Mouse (Mus musculus) heart, postnatal 0 days (tissue): Measurements from ENCODE around the gene Kpna6. TPM values are rescaled to one million over a fixed set of nuclear protein-coding genes. Genes with fewer than 3 reads are reported as not detected.
A peak's percentile ranks its signal among the peaks of the same experiment; 100 is the strongest.

ENCODE experiments used
- ATAC-seq: fragments of 200-750 bp; cut with Nextera tagmentation; 2 replicates; pipeline ENCODE4 v1.8.0; 2017; ENCODE audit warnings: low read depth, moderate number of reproducible peaks, moderate library complexity; ENCODE audit not compliant: insufficient read depth
- DNase-seq: peaks from one replicate; pipeline ENCODE4 v3.0.0-alpha.2; 2016; ENCODE audit warnings: low spot score
- H3K27ac ChIP-seq: fragments of 300-500 bp; sonication (generic); 2 replicates; pipeline ENCODE4 v1.5.1; 2014; ENCODE audit warnings: low read depth, mild to moderate bottlenecking
- H3K27me3 ChIP-seq: fragments of 300-500 bp; sonication (generic); 2 replicates; pipeline ENCODE4 v1.6.1; 2014; ENCODE audit warnings: low read length, mixed read lengths; ENCODE audit not compliant: control insufficient read depth, insufficient read depth
- H3K36me3 ChIP-seq: fragments of 300-500 bp; sonication (generic); replicated peaks from 2 replicates; pipeline ENCODE4 v1.6.1; 2014; ENCODE audit warnings: low read length, mixed read lengths; ENCODE audit not compliant: control insufficient read depth, insufficient read depth
- H3K4me1 ChIP-seq: fragments of 300-500 bp; sonication (generic); 2 replicates; pipeline ENCODE4 v1.6.1; 2014; ENCODE audit warnings: antibody characterized with exemption; ENCODE audit not compliant: control insufficient read depth, insufficient read depth
- H3K4me2 ChIP-seq: fragments of 300-500 bp; sonication (generic); 2 replicates; pipeline ENCODE4 v1.6.1; 2014; ENCODE audit warnings: low read depth, mild to moderate bottlenecking, low read length, moderate library complexity
- H3K4me3 ChIP-seq: fragments of 300-500 bp; sonication (generic); 2 replicates; pipeline ENCODE4 v1.5.1; 2014; ENCODE audit warnings: low read depth, low read length
- H3K9ac ChIP-seq: fragments of 300-500 bp; sonication (generic); replicated peaks from 2 replicates; pipeline ENCODE4 v1.6.1; 2014; ENCODE audit warnings: low read depth, low read length, mixed read lengths
- H3K9me3 ChIP-seq: fragments of 300-500 bp; sonication (generic); replicated peaks from 2 replicates; pipeline ENCODE4 v1.6.1; 2016; ENCODE audit warnings: low read length; ENCODE audit not compliant: control insufficient read depth
- CTCF ChIP-seq: IDR thresholded peaks from 2 replicates; pipeline ENCODE4 v1.5.1; 2016; ENCODE audit warnings: antibody characterized with exemption, control low read depth, low read depth
- EP300 ChIP-seq: IDR thresholded peaks from 2 replicates; pipeline ENCODE4 v1.6.1; 2016; ENCODE audit warnings: antibody characterized with exemption, low read depth
- WGBS: fragments of 180-500 bp; shearing (Covaris S2); extraction: QIAGEN DNeasy Blood & Tissue Kit; methylation state at CpG from one replicate; pipeline ENCODE4 v1.1.7; 2014; 5-methylcytosine and 5-hydroxymethylcytosine counted together
- polyA plus RNA-seq: library from polyadenylated mRNA; unstranded; fragments of >200 nt; fragmentation: Nextera tagmentation; extraction: Ambion mirVana; gene quantifications from 2 replicates; pipeline ENCODE4 v1.2.1, GENCODE M21; 2015
- total RNA-seq: library from RNA; depleted of rRNA; stranded (reverse); fragments of >200 nt; gene quantifications from 2 replicates; pipeline ENCODE4 v1.2.3, GENCODE M21; 2014; ENCODE audit warnings: low replicate concordance

The Kpna6 gene
- total and polyA plus RNA-seq, 2 experiments from 2014 or later = 10.4 to 48.8 TPM

GRCm38 (mm10) chr4:129620419-129621282 lies 51.9 kb downstream of the Kpna6 start:
- Histone ChIP-seq H3K9ac (no peak overlapping the region), H3K27ac (peak overlapping the region; percentile 65), H3K9me3 (no peaks in the 10 kb centered on the region), H3K4me2 (peak overlapping the region; percentile 48), H3K4me3 (peak overlapping the region; percentile 20), H3K4me1 (peaks cover 36% of the 10 kb centered on the region), H3K36me3 (peaks cover 21% of the 10 kb centered on the region), H3K27me3 (no peaks in the 10 kb centered on the region)
- WGBS = 73% methylated on average over 11 of the region's 11 CpGs
- DNase-seq (no peak), ATAC-seq (no peak)
- TF ChIP-seq EP300 = no peak
- no peak for TF ChIP-seq CTCF

- peak within 1 kb of the TSS; percentile 85 for H3K27ac ChIP-seq
- peak within 1 kb of the TSS; percentile 85 for H3K4me2 ChIP-seq
- no peaks in the 10 kb centered on the region for H3K9me3 ChIP-seq
- DNase-seq (peak; percentile 92), ATAC-seq (peak; percentile 86)
- H3K4me1 ChIP-seq = peaks cover 30% of the 10 kb centered on the region
- peak within 1 kb of the TSS; percentile 64 for H3K9ac ChIP-seq
- 4% methylated on average over 43 of the region's 44 CpGs for WGBS
- peak within 1 kb of the TSS; percentile 58 for H3K4me3 ChIP-seq
- no peak for TF ChIP-seq EP300
- no peak for TF ChIP-seq CTCF
- H3K36me3 ChIP-seq = peaks cover 20% of the 10 kb centered on the region
- no peaks in the 10 kb centered on the region for H3K27me3 ChIP-seq
Observed at GRCm38 (mm10) chr4:129618786-129619691, 53.5 kb downstream of the Kpna6 start, which contains the start of gene Iqcc. TSS of gene Iqcc (minus strand) at chr4:129619099.

- no peak for DNase-seq
- H3K9ac ChIP-seq = peak overlapping the region; percentile 64; the same call in 1 of the 2 replicates
- H3K27ac ChIP-seq = peak overlapping the region; percentile 85
- H3K4me3 ChIP-seq = peak overlapping the region; percentile 58
- H3K4me2 ChIP-seq = peak overlapping the region; percentile 85
- 96% methylated on average over 5 of the region's 5 CpGs for WGBS
- H3K36me3 ChIP-seq = peaks cover 20% of the 10 kb centered on the region
- no peaks in the 10 kb centered on the region for H3K27me3 ChIP-seq
- no peaks in the 10 kb centered on the region for H3K9me3 ChIP-seq
- no peak for ATAC-seq
- H3K4me1 ChIP-seq = peaks cover 32% of the 10 kb centered on the region
- no peak for TF ChIP-seq EP300
- TF ChIP-seq CTCF = no peak
Observed at GRCm38 (mm10) chr4:129618031-129618430, 54.5 kb downstream of the Kpna6 start.

GRCm38 (mm10) chr4:129617121-129617641 lies 55.4 kb downstream of the Kpna6 start:
- ATAC-seq (no peak), DNase-seq (no peak)
- Histone ChIP-seq H3K27me3 (no peaks in the 10 kb centered on the region), H3K27ac (no peak overlapping the region), H3K9me3 (no peaks in the 10 kb centered on the region), H3K36me3 (peaks cover 20% of the 10 kb centered on the region), H3K4me2 (no peak overlapping the region), H3K4me3 (no peak overlapping the region), H3K4me1 (peaks cover 24% of the 10 kb centered on the region), H3K9ac (no peak overlapping the region)
- WGBS = 92% methylated on average over 7 of the region's 7 CpGs
- no peak for TF ChIP-seq CTCF

GRCm38 (mm10) chr4:129616631-129617030 lies 55.9 kb downstream of the Kpna6 start:
- no peak overlapping the region for H3K9ac ChIP-seq
- ATAC-seq (no peak), DNase-seq (no peak)
- H3K36me3 ChIP-seq = peaks cover 20% of the 10 kb centered on the region
- no peak overlapping the region for H3K27ac ChIP-seq
- H3K9me3 ChIP-seq = no peaks in the 10 kb centered on the region
- TF ChIP-seq CTCF (no peak), EP300 (no peak)
- 88% methylated on average over 3 of the region's 3 CpGs for WGBS
- H3K4me3 ChIP-seq = no peak overlapping the region
- H3K4me1 ChIP-seq = peaks cover 19% of the 10 kb centered on the region
- H3K4me2 ChIP-seq = no peak overlapping the region
- H3K27me3 ChIP-seq = no peaks in the 10 kb centered on the region
